Mouse (Mus musculus): ENCODE data around the gene Txk.

Txk gene

GRCm38 (mm10) chr5:72752585-72752984, at the start of gene Txk:
TSS of gene Txk (minus strand) at chr5:72752777.
- WGBS, result 89% methylated on average over 5 of the region's 5 CpGs

DNA sequence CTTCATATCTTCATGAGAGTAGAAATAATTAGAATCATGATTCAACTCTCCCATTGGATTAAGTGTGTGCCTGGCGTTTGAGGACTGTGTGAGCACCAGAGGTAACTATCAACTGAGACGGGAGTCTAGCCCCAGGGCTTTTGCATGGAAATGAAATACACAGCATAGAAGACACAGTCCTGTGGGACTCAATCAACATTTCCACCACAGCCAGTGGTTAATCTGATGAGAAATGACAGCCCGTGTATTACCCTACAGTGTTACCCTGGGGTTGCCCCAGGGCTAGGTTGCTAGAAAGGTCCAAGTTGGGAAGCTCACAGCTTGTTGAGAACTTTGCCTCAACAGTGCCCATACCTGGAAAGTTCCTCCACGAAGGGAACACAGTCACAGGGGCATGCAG, 46.0 kb upstream of the Txk start:
- 92% methylated on average over 4 of the region's 4 CpGs for WGBS

DNA sequence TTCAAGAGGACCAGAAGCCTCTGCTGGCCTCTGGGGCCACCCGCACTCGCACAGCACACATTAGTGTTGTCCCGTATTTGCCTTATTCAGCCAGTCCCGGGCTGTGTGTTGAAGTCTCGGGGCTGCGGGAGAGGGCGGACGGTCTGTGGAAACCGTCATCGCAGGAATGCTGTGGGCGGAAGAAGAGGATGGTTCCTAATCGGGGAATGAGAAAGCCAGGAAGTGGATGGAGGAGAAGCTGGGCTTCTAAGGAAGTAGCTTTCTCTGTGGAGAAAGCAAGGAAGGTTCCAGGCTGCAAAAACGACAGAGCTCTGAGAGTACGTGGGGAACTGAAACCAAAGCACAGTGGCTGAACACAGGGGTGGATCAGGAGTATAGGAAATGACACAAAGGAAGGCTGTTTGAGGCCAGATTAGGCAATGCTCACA, 43.6 kb upstream of the Txk start:
- WGBS, result 61% methylated on average over 14 of the region's 14 CpGs

GRCm38 (mm10) chr5:72793309-72793850, 40.8 kb upstream of the Txk start:
- WGBS, result 81% methylated on average over 3 of the region's 3 CpGs

- 24% methylated on average over 6 of the region's 6 CpGs for WGBS
These were observed 39.2 kb upstream of the Txk start for GRCm38 (mm10) chr5:72791789-72792188.

DNA sequence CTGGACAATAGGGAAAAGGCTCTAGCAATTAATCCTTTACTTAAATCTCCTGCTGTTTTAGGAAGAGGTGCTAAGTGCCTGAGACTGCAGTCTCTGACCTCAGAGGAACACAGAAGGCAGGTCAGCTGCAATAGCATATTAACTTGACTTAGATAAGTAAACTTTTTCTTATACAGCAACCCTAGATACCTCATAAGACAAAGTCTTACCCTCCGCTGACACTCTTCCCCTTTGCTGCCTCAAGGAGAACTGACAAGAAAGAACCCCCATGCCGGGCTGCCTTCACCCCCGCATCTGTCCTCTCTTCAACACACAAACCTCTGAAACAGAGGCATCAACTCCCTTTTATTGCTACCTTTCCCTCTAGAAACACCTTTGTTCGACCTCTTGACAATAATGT, 38.8 kb upstream of the Txk start:
- WGBS, result 74% methylated on average over 4 of the region's 4 CpGs

GRCm38 (mm10) chr5:72785451-72785850, 32.9 kb upstream of the Txk start:
- WGBS, result 78% methylated on average over 4 of the region's 4 CpGs

GRCm38 (mm10) chr5:72784719-72785118, 32.1 kb upstream of the Txk start:
- 89% methylated on average over 3 of the region's 3 CpGs for WGBS

GRCm38 (mm10) chr5:72783957-72784356, 31.4 kb upstream of the Txk start:
- WGBS, result 64% methylated on average over 8 of the region's 8 CpGs

DNA sequence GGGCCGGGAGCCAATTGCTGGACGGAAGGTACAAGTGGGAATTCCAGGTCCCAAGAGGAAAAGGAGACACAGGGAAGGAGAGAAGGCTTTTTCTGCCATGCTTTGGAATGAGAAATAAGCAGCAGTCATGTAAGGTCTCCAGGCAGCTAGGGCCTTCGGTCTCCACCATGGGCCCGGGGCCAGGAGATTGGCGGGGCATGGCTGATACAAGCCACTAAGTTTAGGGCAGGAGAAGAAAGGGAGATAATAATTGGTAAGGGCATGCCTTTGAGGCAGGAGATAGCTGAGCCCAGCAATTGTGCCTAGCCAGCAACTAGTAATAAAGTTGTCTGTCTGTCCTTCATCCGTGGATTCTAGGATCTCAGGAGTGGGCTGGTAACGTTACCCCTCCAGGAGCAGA, 30.5 kb upstream of the Txk start:
- 89% methylated on average over 7 of the region's 7 CpGs for WGBS

DNA sequence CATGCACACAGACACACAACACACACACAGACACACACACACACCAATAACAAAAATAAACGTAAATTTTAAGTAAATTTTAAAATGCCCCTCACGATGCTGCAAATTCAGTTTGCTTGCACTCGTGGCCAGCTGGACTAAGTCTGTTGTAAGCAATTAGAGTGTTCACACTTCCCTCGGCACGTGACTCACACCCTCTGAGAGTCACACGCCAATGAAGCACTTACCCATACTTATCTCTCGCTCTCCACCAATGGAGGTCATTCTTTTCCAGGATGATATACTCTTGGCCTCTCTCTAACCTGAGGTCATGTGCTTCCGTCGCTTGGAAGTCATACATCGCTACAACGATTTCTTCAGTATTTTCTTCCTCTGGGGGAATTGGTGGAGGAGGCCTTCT, 29.2 kb upstream of the Txk start:
- 82% methylated on average over 11 of the region's 11 CpGs for WGBS

GRCm38 (mm10) chr5:72776595-72776994, 24.0 kb upstream of the Txk start:
- 74% methylated on average over 2 of the region's 2 CpGs for WGBS

- WGBS, result 80% methylated on average over 2 of the region's 2 CpGs
These were observed 23.6 kb upstream of the Txk start for GRCm38 (mm10) chr5:72776127-72776526.

DNA sequence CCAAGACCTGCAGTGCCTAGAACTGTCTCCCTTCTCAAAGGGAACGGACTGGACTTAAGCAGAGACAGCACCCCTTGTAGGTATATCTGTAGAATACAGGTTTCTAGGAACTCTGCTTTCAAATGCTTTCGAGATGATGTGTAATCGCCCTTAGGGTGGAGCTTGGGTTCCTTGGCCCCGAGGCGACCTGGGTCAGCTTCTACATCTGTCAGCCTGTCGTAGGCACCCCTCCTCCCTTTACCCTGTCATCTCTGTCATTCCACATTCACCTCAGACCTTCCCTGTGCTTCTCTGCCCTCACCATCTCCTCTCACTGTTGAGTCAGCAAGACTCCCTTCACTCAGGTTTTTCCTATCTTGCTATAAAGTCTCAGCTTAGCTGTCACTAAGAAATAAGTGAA, 17.3 kb upstream of the Txk start:
- 91% methylated on average over 6 of the region's 6 CpGs for WGBS

DNA sequence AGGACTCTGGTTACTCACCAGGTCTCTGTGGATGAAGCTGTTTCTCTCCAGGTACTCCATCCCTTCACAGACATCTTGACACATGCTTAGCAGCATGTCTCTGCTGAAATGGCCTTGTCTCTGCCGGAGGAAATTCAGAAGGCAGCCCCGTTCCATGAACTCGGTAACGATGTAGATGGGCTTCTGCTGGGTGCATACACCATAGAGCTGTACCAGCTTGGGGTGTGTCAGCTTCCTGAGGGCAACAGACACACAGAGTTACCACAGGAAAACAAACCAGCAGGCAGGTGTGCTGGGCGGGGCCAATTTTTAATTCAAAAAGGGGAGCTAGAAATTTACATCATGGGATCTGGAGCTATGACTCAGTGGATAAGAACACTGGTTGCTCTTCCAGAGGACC, 11.0 kb upstream of the Txk start:
- WGBS, result 84% methylated on average over 5 of the region's 5 CpGs

DNA sequence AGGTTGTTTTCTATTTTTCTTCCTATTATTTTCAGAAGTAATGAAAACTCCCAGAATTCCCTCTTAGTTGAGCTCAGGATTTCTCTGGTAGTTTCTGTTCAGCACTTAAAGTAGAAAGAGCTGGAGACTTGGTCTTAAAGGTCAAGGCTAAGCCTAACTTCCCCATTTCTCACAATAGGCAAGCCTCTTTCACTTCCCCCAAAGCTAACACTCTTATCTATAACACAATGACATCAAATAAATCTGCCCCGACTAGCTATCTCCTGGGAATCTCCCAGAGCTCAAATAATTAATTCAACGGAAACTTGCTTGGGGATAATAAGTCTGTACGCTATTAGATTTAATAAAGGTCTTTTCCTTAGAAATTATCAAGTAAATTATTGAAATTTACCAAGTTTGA, 10.4 kb upstream of the Txk start:
- WGBS, result 80% methylated on average over 3 of the region's 3 CpGs

GRCm38 (mm10) chr5:72761758-72762157, 9.2 kb upstream of the Txk start:
- WGBS, result 52% methylated on average over 5 of the region's 5 CpGs

DNA sequence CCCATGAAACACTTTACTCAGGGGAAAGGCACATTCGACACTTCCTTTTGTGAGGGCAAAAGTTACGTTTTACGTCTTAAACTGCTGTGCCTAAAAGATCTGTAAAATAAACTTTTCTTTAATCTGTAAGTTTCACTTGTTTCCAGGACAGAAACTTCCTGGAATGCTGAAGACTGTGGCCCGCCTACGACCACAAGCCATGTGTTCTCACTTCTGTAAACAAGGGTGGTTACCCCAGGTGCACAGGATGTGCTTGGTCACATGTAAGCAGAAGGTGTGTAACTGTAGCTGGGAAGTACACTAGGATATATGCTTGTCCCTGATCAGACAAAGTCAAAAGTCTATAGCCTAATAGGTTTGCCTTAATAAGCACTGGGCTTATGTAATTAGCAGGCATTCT, 8.7 kb upstream of the Txk start:
- whole genome bisulfite sequencing, result 70% methylated on average over 5 of the region's 5 CpGs

DNA sequence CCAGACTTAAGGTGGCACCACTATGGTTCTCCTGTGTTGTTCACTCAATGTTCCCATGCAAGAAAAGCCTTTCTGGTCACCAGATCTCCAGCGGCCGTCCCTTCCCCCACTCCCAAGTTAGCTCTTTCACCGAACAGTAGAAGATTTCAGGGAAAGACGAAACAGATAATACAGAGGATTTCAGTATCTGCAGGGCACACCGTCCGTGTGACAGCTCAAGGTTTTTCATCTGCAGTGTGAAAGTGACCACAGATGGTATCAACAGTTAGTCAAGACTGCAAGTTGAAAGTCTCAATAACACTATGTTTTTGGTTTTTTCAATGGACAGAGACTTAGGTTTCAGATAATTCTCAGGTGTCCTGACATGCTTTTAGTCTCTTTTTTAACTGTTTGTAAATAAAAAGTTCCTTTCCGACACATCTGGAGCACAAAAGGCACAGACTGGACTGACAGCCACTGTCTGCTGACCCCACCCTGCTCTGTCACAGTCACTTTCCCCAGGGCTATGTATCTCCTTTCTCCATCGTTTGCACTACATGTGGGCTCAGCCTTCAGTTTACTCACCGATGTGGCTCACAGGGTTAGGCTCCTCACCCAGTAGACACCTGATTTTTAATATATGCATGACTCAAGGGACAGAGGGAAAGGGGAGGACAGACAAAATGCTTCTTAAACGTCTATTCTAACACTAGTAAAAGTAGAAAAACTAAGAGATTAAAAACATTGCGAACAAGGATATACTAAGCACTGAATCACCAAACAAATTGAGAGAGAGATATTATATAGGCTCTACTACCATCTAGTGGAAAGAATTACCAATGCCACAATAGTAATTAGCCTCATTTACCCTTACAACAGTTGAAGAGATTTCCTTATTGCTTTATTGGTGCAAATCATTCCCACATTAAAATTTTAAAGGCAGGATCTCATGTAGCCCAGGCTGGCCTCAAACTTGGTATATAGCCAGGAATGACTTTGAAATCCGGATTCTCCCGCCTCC, 6.6 kb upstream of the Txk start:
- WGBS, result 69% methylated on average over 13 of the region's 13 CpGs

DNA sequence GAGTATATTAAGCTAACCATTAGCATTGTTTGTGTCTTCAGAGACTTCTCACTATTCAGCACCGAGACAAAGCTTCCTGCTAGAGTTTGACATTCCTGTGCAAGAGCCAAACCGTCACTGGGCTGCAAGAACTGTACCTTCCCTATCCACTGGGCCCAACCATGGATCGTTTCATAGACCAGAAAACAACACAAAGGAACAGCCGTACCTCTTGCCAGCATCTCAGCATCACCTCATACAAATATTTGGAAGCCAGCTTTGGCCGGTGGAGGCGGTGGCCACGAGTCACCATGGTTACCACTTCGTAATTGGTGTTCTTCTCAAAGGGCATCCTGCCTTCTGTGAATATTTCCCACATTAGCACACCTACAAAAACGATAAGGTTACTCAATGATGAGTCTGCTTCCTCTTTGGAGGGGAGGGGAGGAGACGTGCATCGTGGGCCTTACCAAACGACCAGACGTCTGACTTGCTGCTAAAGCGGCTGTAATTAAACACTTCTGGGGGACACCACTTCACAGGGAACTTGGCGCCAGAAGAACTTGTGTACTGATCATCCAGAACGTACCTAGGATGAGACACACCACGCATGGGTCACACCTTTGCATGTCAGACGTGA, 4.7 kb upstream of the Txk start:
- WGBS, result 55% methylated on average over 18 of the region's 18 CpGs

- 53% methylated on average over 8 of the region's 8 CpGs for WGBS
These were observed 3.4 kb upstream of the Txk start for GRCm38 (mm10) chr5:72755941-72756340.

- WGBS, result 73% methylated on average over 2 of the region's 2 CpGs
These were observed 2.5 kb upstream of the Txk start for GRCm38 (mm10) chr5:72755035-72755434.
